Mouse (Mus musculus): ENCODE results near the gene Ncs1.

Ncs1 gene

GRCm38 (mm10) chr2:31241639-31242038, 4.0 kb upstream of the Ncs1 start:
- in situ Hi-C loops (cut with MboI; ENCODE audit: low sequenced_read_pairs), result no loop called here

- in situ Hi-C loops (cut with MboI; ENCODE audit: low sequenced_read_pairs), result no loop called here
Observed at GRCm38 (mm10) chr2:31244216-31244615, 1.4 kb upstream of the Ncs1 start.

- in situ Hi-C loops (cut with MboI; ENCODE audit: low sequenced_read_pairs), result no loop called here
Observed at GRCm38 (mm10) chr2:31245051-31245450, 572 bp upstream of the Ncs1 start.

- in situ Hi-C loops (cut with MboI; ENCODE audit: low sequenced_read_pairs), result no loop called here
Observed at GRCm38 (mm10) chr2:31246251-31246971, 788 bp downstream of the Ncs1 start.

- in situ Hi-C loops (cut with MboI; ENCODE audit: low sequenced_read_pairs), result no loop called here
Observed at GRCm38 (mm10) chr2:31248856-31249255, 3.2 kb downstream of the Ncs1 start.

- in situ Hi-C loops (cut with MboI; ENCODE audit: low sequenced_read_pairs), result no loop called here
Observed at GRCm38 (mm10) chr2:31252167-31252566, 6.5 kb downstream of the Ncs1 start.

- in situ Hi-C loops (cut with MboI; ENCODE audit: low sequenced_read_pairs), result no loop called here
Observed at GRCm38 (mm10) chr2:31253463-31253862, 7.8 kb downstream of the Ncs1 start.

GRCm38 (mm10) chr2:31254806-31255205, 9.2 kb downstream of the Ncs1 start:
- in situ Hi-C loops (cut with MboI; ENCODE audit: low sequenced_read_pairs), result no loop called here

- in situ Hi-C loops (cut with MboI; ENCODE audit: low sequenced_read_pairs), result no loop called here
Observed at GRCm38 (mm10) chr2:31255952-31256938, 10.6 kb downstream of the Ncs1 start.

- in situ Hi-C loops (cut with MboI; ENCODE audit: low sequenced_read_pairs), result no loop called here
Observed at GRCm38 (mm10) chr2:31257096-31257495, 11.5 kb downstream of the Ncs1 start.

GRCm38 (mm10) chr2:31258609-31259366, 13.2 kb downstream of the Ncs1 start:
- in situ Hi-C loops (cut with MboI; ENCODE audit: low sequenced_read_pairs), result no loop called here

- in situ Hi-C loops (cut with MboI; ENCODE audit: low sequenced_read_pairs), result no loop called here
Observed at GRCm38 (mm10) chr2:31259367-31259920, 13.8 kb downstream of the Ncs1 start.

GRCm38 (mm10) chr2:31260549-31260948, 14.9 kb downstream of the Ncs1 start:
- in situ Hi-C loops (cut with MboI; ENCODE audit: low sequenced_read_pairs), result no loop called here

- in situ Hi-C loops (cut with MboI; ENCODE audit: low sequenced_read_pairs), result no loop called here
Observed at GRCm38 (mm10) chr2:31263039-31263461, 17.4 kb downstream of the Ncs1 start.

GRCm38 (mm10) chr2:31263746-31264378, 18.2 kb downstream of the Ncs1 start:
- in situ Hi-C loops (cut with MboI; ENCODE audit: low sequenced_read_pairs), result no loop called here

- in situ Hi-C loops (cut with MboI; ENCODE audit: low sequenced_read_pairs), result no loop called here
Observed at GRCm38 (mm10) chr2:31267447-31267846, 21.8 kb downstream of the Ncs1 start.

- in situ Hi-C loops (cut with MboI; ENCODE audit: low sequenced_read_pairs), result no loop called here
Observed at GRCm38 (mm10) chr2:31268631-31269030, 23.0 kb downstream of the Ncs1 start.

- in situ Hi-C loops (cut with MboI; ENCODE audit: low sequenced_read_pairs), result no loop called here
Observed at GRCm38 (mm10) chr2:31269188-31269587, 23.6 kb downstream of the Ncs1 start.

- in situ Hi-C loops (cut with MboI; ENCODE audit: low sequenced_read_pairs), result no loop called here
Observed at GRCm38 (mm10) chr2:31269847-31270246, 24.2 kb downstream of the Ncs1 start.

- in situ Hi-C loops (cut with MboI; ENCODE audit: low sequenced_read_pairs), result no loop called here
Observed at GRCm38 (mm10) chr2:31270470-31270869, 24.8 kb downstream of the Ncs1 start.
